Comparison of ENCODE assay signal across 19 mouse cellular contexts in genomic region chr4:139974506-139974905, GRCm38 (mm10). TPM values are rescaled to one million over a fixed set of nuclear protein-coding genes. Genes with fewer than 3 reads are reported as not detected.
DNase-seq lines count a peak whose midpoint lies in the region; ATAC-seq and TF ChIP-seq lines count a peak whose summit lies in the region.
"Had no signal": no experiment of that assay in that cellular context is flagged by ENCODE, and none has a peak within 500 bp of the region (broad histone marks: within the 10 kb centered on the region; RNA-seq: fewer than 3 reads in every experiment).

No protein-coding gene starts in this region.

- H3K27me3 ChIP-seq in lung, embryonic 14.5 days (ENCODE audit: insufficient read depth, low read length) = no peaks in the 10 kb centered on the region
- H3K27me3 ChIP-seq in hindbrain, embryonic 10.5 days (ENCODE audit: insufficient read depth, poor library complexity, severe bottlenecking) = peaks cover 3% of the 10 kb centered on the region; the same call in 1 of the 2 replicates
- H3K27me3 ChIP-seq in hindbrain, embryonic 16.5 days (replicated peaks; ENCODE audit: control insufficient read depth, insufficient read depth, low read length) = no peaks in the 10 kb centered on the region
- H3K27me3 ChIP-seq: kidney, embryonic 15.5 days had no signal

- no peak overlapping the region for H3K27ac ChIP-seq in lung, embryonic 14.5 days (ENCODE audit: low read depth)
- peak overlapping the region; percentile 79 for H3K27ac ChIP-seq in hindbrain, embryonic 10.5 days
- peak overlapping the region; percentile 57 for H3K27ac ChIP-seq in hindbrain, embryonic 16.5 days (ENCODE audit: low read depth, low read length)
- H3K27ac ChIP-seq: stomach, postnatal 0 days had no signal

- H3K4me1 ChIP-seq in lung, embryonic 14.5 days (ENCODE audit: insufficient read depth) = peaks cover 15% of the 10 kb centered on the region
- peaks cover 55% of the 10 kb centered on the region for H3K4me1 ChIP-seq in hindbrain, embryonic 10.5 days (replicated peaks)
- H3K4me1 ChIP-seq in hindbrain, embryonic 16.5 days (ENCODE audit: control insufficient read depth, insufficient read depth, low read depth, low read length) = peaks cover 6% of the 10 kb centered on the region; the same call in 1 of the 2 replicates

- no peaks in the 10 kb centered on the region for H3K36me3 ChIP-seq in lung, embryonic 14.5 days (ENCODE audit: insufficient read depth)
- H3K36me3 ChIP-seq in hindbrain, embryonic 10.5 days = no peaks in the 10 kb centered on the region
- no peaks in the 10 kb centered on the region for H3K36me3 ChIP-seq in hindbrain, embryonic 16.5 days (ENCODE audit: control insufficient read depth, insufficient read depth, low read length)
- H3K36me3 ChIP-seq: kidney, embryonic 15.5 days had no signal

- no peak for ATAC-seq in lung, embryonic 14.5 days (ENCODE audit: insufficient read depth)
- peak; percentile 72 for ATAC-seq in hindbrain, embryonic 16.5 days
- ATAC-seq: forebrain, postnatal 0 days; intestine, embryonic 16.5 days; midbrain, embryonic 16.5 days had no signal

- no peak overlapping the region for H3K4me3 ChIP-seq in lung, embryonic 14.5 days (ENCODE audit: low read depth, low read length)
- no peak overlapping the region for H3K4me3 ChIP-seq in hindbrain, embryonic 10.5 days
- no peak overlapping the region for H3K4me3 ChIP-seq in hindbrain, embryonic 16.5 days (ENCODE audit: low read length)
- H3K4me3 ChIP-seq: kidney, embryonic 15.5 days had no signal

- peak; percentile 29 for DNase-seq in embryo, embryonic 9.5 days (ENCODE audit: extremely low spot score)
- no peak for DNase-seq in embryo, embryonic 10.5 days (ENCODE audit: low spot score)
- peak; percentile 33 for DNase-seq in lung, embryonic 14.5 days
- no peak for DNase-seq in lung, postnatal 25 days (ENCODE audit: low spot score)
- DNase-seq in hindbrain, embryonic 10.5 days (ENCODE audit: low spot score) = peak; percentile 33
- DNase-seq in gastrocnemius, postnatal 4 days (ENCODE audit: low spot score in 2 of 2) = no peak
- DNase-seq: B cell, adult 2 months; cerebellum, adult 11 months; forebrain, postnatal 0 days; heart, postnatal 14 days; lung, postnatal 10 days had no signal

- no peak overlapping the region for H3K4me2 ChIP-seq in lung, embryonic 14.5 days
- H3K4me2 ChIP-seq in hindbrain, embryonic 16.5 days (ENCODE audit: low read length) = no peak overlapping the region
- H3K4me2 ChIP-seq: heart, embryonic 11.5 days; kidney, embryonic 15.5 days had no signal

- no peak overlapping the region for H3K9ac ChIP-seq in lung, embryonic 14.5 days
- no peak overlapping the region for H3K9ac ChIP-seq in hindbrain, embryonic 16.5 days (ENCODE audit: low read depth, low read length)
- H3K9ac ChIP-seq: forebrain, postnatal 0 days; kidney, embryonic 15.5 days had no signal

- whole genome bisulfite sequencing in lung, embryonic 14.5 days = 13% methylated on average over 7 of the region's 7 CpGs
- WGBS in hindbrain, embryonic 10.5 days = 42% methylated on average over 7 of the region's 7 CpGs
- 22% methylated on average over 7 of the region's 7 CpGs for whole genome bisulfite sequencing in hindbrain, embryonic 16.5 days

- no peak for TF ChIP-seq CTCF in lung, embryonic 14.5 days (IDR thresholded peaks at IDR 0.05; ENCODE audit: low read depth)

- no peaks in the 10 kb centered on the region for H3K9me3 ChIP-seq in lung, embryonic 14.5 days (ENCODE audit: low read depth, low read length)
- no peaks in the 10 kb centered on the region for H3K9me3 ChIP-seq in hindbrain, embryonic 10.5 days
- no peaks in the 10 kb centered on the region for H3K9me3 ChIP-seq in hindbrain, embryonic 16.5 days (ENCODE audit: control insufficient read depth, low read length)
- H3K9me3 ChIP-seq: kidney, embryonic 15.5 days had no signal

RNA-seq across cellular contexts. Expression of gene Klhdc7a, which starts 6.7 kb away (rescaled TPM):
- 0.47 and 0.53 TPM in 2 replicates for polyA plus RNA-seq in lung, embryonic 14.5 days (2014; fragmentation: Nextera tagmentation; extraction: Ambion mirVana)
- polyA plus RNA-seq in hindbrain, embryonic 10.5 days (2016; fragmentation: Nextera tagmentation; extraction: Ambion mirVana) = 0.41 and 0.47 TPM in 2 replicates
- 0.68 and 0.76 TPM in 2 replicates for polyA plus RNA-seq in hindbrain, embryonic 16.5 days (2015; fragmentation: Nextera tagmentation; extraction: Ambion mirVana)
- 1 to 10 TPM in 1 of 2 experiments, under 1 TPM in 1; 0.44 to 1.3 TPM for total RNA-seq in gastrocnemius, postnatal 4 days (2021)
- total RNA-seq: common myeloid progenitor, adult 5-6 weeks; megakaryocyte, adult 5-6 weeks had no signal

Comparison
In these comparisons a context has a peak if more than half of its experiments do, and no peak if none do; other contexts are left out.
1. DNase-seq: peak in embryo, embryonic 9.5 days (single experiment), lung, embryonic 14.5 days (single experiment) and hindbrain, embryonic 10.5 days (single experiment); none in embryo, embryonic 10.5 days (single experiment), lung, postnatal 25 days (single experiment) and gastrocnemius, postnatal 4 days (0 of 2).